Mouse (Mus musculus) frontal cortex, postnatal 14 days (tissue): Measurements from ENCODE around the gene Cntn3.
"Not testable (repeated sequence)": the region's sequence is repeated elsewhere in the genome, so short reads cannot be mapped to it uniquely, and the experiment has no call there.

Experiments
- DNase-seq, 2 experiments: peaks; one replicate each; pipeline ENCODE4 v3.0.0; 2022; ENCODE audit warnings: low spot score in 2 of 2

Gene Cntn3

GRCm38 (mm10) chr6:102573001-102573400 lies at the start of gene Cntn3:
Gene Cntn3, minus strand, starts transcription at chr6:102573101.
- DNase-seq, result not testable (repeated sequence)

- no peak for DNase-seq
Measured at GRCm38 (mm10) chr6:102600773-102601172, 27.9 kb upstream of the Cntn3 start.

GRCm38 (mm10) chr6:102597756-102598155 lies 24.9 kb upstream of the Cntn3 start:
- DNase-seq, result no peak

GRCm38 (mm10) chr6:102590151-102590550 lies 17.2 kb upstream of the Cntn3 start:
- DNase-seq, result no peak

- DNase-seq, result no peak
Measured at GRCm38 (mm10) chr6:102589311-102589710, 16.4 kb upstream of the Cntn3 start.

- DNase-seq, result no peak
Measured at GRCm38 (mm10) chr6:102586056-102586455, 13.2 kb upstream of the Cntn3 start.

GRCm38 (mm10) chr6:102583578-102583977 lies 10.7 kb upstream of the Cntn3 start:
- DNase-seq, result no peak

GRCm38 (mm10) chr6:102567496-102567895 lies 5.4 kb downstream of the Cntn3 start:
- no peak for DNase-seq

GRCm38 (mm10) chr6:102565228-102565627 lies 7.7 kb downstream of the Cntn3 start:
- no peak for DNase-seq

GRCm38 (mm10) chr6:102564011-102564731 lies 8.7 kb downstream of the Cntn3 start:
- DNase-seq, result peak; percentile 47 to 64

GRCm38 (mm10) chr6:102563431-102563830 lies 9.5 kb downstream of the Cntn3 start:
- no peak for DNase-seq

GRCm38 (mm10) chr6:102557521-102557920 lies 15.4 kb downstream of the Cntn3 start:
- no peak for DNase-seq

- no peak for DNase-seq
Measured at GRCm38 (mm10) chr6:102556497-102556896, 16.4 kb downstream of the Cntn3 start.

- DNase-seq, result no peak
Measured at GRCm38 (mm10) chr6:102555814-102556437, 17.0 kb downstream of the Cntn3 start.

GRCm38 (mm10) chr6:102555067-102555657 lies 17.7 kb downstream of the Cntn3 start:
- no peak for DNase-seq

GRCm38 (mm10) chr6:102541633-102542412 lies 31.1 kb downstream of the Cntn3 start:
- DNase-seq, result no peak

- no peak for DNase-seq
Measured at GRCm38 (mm10) chr6:102535599-102535998, 37.3 kb downstream of the Cntn3 start.

- DNase-seq, result no peak
Measured at GRCm38 (mm10) chr6:102523037-102523436, 49.9 kb downstream of the Cntn3 start.

GRCm38 (mm10) chr6:102520977-102521376 lies 51.9 kb downstream of the Cntn3 start:
- no peak for DNase-seq

GRCm38 (mm10) chr6:102515231-102515630 lies 57.7 kb downstream of the Cntn3 start:
- DNase-seq, result no peak

- no peak for DNase-seq
Measured at GRCm38 (mm10) chr6:102512085-102512484, 60.8 kb downstream of the Cntn3 start.

- DNase-seq, result no peak
Measured at GRCm38 (mm10) chr6:102485509-102485908, 87.4 kb downstream of the Cntn3 start.
